Mouse (Mus musculus): ENCODE data around the gene Tbc1d4.
"Not testable (repeated sequence)": the region's sequence is repeated elsewhere in the genome, so short reads cannot be mapped to it uniquely, and the experiment has no call there.

The Tbc1d4 gene

DNA sequence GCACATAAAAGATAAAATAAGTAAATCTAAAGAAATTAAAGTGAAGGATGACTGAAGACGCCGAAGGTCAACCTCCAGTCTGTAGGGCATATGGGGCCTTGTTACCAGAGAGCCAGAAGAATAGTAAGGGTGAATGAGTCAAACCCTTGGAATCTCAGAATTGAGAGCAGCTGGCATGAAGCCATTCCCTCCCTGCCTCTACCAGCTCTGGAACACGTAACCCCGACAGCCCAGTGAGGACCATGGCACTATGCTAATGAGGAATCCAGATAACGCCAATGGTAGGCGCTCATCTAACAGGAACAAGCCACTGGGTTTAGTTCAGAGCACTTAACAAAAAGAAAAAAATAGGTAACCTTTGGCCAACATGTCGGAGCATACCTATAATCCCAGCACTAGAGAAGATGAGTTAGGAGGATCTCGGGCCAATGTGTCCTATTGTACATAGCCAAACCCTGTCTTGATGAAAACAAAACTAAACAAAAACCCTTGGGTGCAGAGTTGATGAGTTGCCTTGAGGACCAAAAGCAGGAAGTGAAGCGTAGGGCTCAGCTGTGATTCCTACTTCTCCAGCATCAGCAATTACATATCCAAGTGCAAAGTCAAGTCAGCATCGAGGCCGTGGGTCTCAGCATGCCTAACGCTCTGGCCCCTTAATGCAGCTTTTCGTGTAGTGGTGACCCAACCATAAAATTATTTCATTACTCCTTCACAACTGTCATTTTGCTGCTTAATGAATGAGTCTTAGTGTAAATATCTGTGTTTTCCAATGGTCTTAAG, 13.5 kb downstream of the Tbc1d4 start:
- no peak for DNase-seq (ENCODE audit: extremely low spot score)

DNA sequence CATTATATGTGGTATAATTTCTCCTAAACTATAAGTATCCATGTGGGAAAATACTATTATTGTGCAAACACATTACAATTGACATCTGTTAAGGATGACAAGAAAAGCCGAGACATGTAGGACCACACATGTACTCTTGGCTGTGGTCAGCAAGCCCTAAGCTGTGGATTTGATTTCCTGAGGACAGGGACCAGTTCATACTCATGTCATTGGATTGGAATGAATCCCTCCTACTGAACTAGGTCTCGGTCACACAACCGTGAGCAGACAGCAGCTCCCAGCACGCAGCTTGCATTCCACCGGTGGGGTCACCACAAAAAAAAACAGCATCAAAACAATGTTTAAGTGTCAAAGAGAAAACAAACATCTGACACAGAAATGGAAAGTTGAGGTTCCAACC, 15.0 kb downstream of the Tbc1d4 start:
- no peak for DNase-seq (ENCODE audit: extremely low spot score)

GRCm38 (mm10) chr14:101593340-101593739, 15.7 kb downstream of the Tbc1d4 start:
- no peak for DNase-seq (ENCODE audit: extremely low spot score)

GRCm38 (mm10) chr14:101591101-101591500, 17.9 kb downstream of the Tbc1d4 start:
- no peak for DNase-seq (ENCODE audit: extremely low spot score)

DNA sequence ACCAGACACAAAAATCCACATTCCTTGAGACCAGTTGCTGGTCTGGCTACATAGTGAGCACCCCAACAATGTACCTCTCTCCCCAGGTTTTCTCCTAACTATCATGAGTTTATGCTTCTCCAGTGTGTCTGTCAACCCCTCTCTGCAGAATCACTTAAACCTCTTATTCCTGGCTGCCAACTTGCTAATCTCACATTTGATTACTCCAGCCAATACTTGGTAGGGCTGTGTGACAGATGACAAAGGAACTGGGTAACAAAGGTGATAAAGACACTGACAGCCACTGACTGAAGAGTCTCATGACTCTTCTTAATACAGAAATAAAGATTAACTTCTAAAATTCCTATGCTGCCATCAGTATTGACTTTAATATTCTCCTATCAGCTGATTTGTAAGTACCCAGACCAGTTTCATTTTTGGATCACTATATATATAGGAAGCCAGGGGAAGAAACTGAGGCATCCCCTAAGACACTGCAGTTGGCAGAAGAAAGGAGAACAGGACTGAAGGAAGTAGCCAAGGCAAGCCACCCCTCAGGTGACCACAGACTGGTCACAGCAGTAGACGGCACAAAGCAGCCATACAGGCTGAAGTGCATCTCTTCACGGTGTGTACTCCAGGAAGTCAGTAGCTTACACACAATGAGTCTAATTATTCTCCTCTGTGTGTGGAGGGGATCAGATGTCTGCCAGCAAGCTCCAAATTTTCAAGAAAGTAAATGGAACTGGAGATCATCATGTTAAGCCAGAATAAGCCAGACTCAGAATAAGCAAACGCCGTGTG, 20.6 kb downstream of the Tbc1d4 start:
- DNase-seq (ENCODE audit: extremely low spot score) = not testable (repeated sequence)

- not testable (repeated sequence) for DNase-seq (ENCODE audit: extremely low spot score)
These were observed 21.5 kb downstream of the Tbc1d4 start for GRCm38 (mm10) chr14:101587366-101588040.

DNA sequence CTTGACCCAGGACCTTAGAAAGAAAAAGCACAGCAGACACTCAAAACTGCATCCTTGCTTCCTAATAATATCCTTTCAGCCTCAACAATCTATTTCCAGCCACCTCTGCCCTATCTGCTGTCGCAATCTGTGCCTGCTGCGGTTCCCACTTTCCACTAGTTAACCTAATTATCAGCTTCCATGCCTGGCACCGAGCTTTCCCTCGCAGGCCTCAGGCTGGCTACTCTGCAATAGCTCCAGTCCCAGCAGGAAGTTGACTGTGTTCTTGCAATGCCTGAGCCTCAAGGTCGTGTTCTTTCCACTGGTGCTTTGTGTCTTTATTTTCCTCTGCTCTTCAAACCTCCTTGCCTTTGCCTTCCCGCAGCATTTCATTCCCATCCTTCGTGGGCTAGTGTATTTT, 22.9 kb downstream of the Tbc1d4 start:
- DNase-seq (ENCODE audit: extremely low spot score) = no peak

GRCm38 (mm10) chr14:101575651-101576050, 33.3 kb downstream of the Tbc1d4 start:
- no peak for DNase-seq (ENCODE audit: extremely low spot score)

DNA sequence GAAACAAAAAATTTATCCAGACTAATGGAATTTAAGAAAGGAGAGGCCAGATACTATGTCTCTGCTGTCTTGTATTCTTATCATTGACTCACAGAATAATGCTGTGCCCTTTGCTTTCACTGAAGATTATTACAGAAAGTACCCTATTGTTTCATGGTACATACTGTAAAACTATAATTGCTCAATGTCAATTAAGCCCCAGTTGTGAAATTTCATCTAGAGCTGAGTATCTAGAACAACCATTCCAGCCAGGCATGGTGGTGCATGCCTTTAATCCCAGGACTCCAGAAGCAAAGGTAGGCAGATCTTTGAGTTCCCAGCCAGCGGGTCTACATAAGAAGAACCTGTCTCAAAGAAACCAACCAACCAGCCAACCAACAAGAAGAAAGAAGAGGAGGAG, 34.5 kb downstream of the Tbc1d4 start:
- DNase-seq (ENCODE audit: extremely low spot score) = no peak

DNA sequence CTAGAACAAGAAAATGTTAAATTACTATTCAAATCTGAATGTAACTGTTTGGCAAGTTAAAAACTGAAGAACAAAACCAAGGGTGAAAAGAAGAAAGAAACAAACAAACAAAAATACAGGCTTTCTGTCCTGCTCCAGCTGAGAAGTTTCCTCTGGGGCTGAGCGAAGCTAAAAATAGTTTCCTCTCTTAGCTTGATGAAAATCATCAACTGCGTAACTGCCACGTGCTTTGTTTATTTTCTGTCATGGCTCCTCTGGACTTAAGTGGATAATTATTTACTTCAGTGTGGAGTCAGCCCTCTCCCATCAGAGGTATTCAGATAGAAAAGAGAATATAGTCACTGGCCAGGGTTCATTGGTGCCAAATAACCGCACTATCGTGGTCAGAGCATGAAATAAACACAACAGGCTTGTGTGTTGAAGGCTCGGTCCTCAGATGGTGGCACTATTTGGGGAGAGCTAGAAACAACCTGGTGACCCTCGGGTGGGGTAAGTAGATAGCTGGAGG, 35.8 kb downstream of the Tbc1d4 start:
- no peak for DNase-seq (ENCODE audit: extremely low spot score)

GRCm38 (mm10) chr14:101568828-101569227, 40.2 kb downstream of the Tbc1d4 start:
- no peak for DNase-seq (ENCODE audit: extremely low spot score)

- no peak for DNase-seq (ENCODE audit: extremely low spot score)
These were observed 42.3 kb downstream of the Tbc1d4 start for GRCm38 (mm10) chr14:101566717-101567116.

GRCm38 (mm10) chr14:101565661-101566060, 43.3 kb downstream of the Tbc1d4 start:
- DNase-seq (ENCODE audit: extremely low spot score) = no peak

GRCm38 (mm10) chr14:101561251-101561701, 47.7 kb downstream of the Tbc1d4 start:
- no peak for DNase-seq (ENCODE audit: extremely low spot score)

- DNase-seq (ENCODE audit: extremely low spot score) = no peak
These were observed 49.5 kb downstream of the Tbc1d4 start for GRCm38 (mm10) chr14:101559446-101559845.

DNA sequence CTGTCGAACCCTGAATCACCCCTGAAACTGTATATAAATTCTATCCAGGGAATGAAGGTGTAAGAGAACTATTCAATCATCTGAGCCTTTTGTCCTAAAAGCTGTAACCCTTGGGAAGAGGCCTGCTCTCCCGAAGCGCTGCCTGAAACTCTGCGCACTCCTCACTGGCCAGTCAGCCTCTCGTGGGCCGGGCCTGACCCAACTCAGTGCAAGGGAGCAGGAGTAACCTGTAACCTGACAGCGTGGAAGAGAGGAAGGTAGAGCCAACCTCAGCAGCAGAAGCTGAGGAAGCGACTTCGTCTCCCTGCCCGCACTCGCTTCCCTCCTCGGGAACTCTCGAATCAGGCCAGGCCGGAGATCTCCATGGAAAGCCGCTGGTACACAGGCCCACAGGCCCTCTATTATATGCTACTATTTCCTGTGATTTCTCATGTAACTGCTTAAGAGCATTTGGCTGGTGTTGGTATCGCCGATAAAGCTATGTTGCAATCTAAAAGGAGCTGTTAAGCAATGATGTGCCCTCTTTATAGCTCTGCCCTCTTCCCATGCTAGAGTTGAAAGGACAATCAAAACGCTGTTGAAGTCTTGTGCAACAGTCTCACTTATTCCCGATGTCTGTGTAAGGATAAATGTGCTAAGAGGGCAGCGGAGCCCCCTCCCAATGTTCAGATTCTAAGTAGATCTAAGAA, 60.0 kb downstream of the Tbc1d4 start:
- no peak for DNase-seq (ENCODE audit: extremely low spot score)

- DNase-seq (ENCODE audit: extremely low spot score) = no peak
These were observed 67.1 kb downstream of the Tbc1d4 start for GRCm38 (mm10) chr14:101541863-101542262.

DNA sequence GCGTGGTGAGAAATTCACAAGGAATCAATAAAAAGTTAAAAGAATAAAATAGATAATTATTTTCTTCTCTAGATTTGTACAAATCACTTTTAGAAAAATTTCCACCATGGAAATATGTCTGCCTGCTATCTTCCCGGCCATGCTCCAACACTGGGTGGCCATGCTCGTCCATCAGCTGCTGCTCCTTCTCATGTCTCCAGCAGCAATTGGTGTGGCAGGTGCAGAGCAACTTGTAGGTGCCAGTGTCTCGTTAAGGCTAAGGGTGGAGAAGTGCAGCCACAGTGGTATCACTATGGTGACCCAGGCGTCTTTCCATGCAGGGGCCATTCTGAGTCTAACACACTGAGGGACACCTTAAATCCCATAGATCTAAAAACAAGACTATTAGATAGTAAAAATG, 67.8 kb downstream of the Tbc1d4 start:
- DNase-seq (ENCODE audit: extremely low spot score) = no peak

DNA sequence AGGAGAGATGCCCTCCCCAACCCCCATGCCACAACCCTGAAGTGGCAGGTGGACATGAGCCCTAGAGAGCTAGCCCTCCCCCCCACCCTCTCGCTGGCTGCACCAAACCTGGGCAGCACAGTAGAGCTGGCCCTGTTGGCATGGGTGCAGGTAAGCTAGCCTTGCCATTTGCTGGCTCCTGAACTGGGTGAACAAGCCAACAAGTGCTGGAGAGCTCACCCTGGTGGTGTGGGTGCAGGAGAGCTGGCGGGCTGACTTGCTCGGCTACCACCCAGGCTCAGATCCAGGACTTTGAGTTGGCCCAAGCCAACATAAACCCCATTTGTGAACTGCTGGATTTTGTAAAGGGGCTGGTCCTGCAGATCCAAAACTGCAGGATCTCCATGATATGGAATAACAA, 68.5 kb downstream of the Tbc1d4 start:
- DNase-seq (ENCODE audit: extremely low spot score) = no peak

DNA sequence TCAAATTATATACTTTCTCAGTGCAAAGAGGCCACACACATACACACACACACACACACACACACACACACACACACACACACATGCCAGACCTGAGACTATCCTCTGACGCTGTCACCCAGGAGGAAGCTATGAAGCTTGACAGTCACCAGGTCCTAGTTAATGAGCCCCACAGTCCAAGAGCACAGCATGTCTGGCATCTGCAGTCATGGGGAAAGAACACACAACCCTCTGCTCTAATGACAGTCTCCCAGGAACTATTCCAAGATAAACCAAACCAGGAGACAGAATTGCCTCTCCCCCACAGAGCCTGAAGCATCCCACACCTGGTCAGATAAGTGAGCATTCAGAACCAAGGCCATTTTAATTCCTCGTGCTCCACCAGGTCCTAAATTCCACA, 71.1 kb downstream of the Tbc1d4 start:
- no peak for DNase-seq (ENCODE audit: extremely low spot score)

GRCm38 (mm10) chr14:101537413-101537812, 71.6 kb downstream of the Tbc1d4 start:
- DNase-seq (ENCODE audit: extremely low spot score) = no peak
